Mouse (Mus musculus): Measurements from ENCODE around the gene Ttc23. TPM values are rescaled to one million over a fixed set of nuclear protein-coding genes. Genes with fewer than 3 reads are reported as not detected.

The Ttc23 gene
- polyA plus RNA-seq, 1 experiment: 5.3 TPM

DNA sequence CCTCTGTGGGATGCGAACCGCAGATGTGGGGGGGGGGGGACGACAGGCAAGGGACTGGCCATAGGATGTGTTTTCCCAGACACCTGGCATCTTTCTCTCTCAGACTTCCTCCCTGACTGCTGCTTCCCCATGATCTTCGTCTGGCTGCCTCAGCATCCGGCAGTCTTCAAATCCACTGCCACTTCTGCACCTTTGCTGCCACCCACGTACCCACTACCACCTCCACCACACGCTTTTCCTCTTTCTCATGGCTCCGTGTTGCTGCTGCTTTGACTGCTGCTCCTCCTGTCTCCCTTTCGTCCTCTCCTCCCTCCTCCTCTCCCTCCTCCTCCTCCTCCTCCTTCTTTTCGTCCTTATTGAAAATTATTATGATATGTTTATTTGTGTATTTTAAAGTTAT is 69.7 kb downstream of the Ttc23 start:
- WGBS: 88% methylated on average over 10 of the region's 10 CpGs

DNA sequence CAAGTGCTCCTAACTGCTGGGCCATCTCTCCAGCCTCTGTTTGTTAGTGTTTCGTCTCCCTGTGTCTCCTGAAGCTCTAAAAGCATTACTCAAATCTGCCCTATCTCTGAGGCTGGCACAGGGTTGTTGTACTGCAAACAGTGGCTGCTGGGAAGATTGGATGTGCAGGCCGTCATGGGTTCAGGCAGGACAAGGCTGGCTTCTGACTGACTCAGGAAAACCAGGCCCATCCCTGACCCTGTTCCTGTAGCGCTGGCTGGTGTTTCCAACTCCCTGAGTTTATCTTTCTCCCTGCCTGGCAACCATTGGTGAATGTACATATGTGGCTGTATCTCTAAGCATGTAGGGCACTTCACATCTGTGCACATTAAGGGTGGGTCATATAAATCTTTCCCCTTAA is 70.3 kb downstream of the Ttc23 start:
- Histone ChIP-seq H3K4me1 (ENCODE audit: control insufficient read depth, insufficient read depth, low read length) (no peaks in the 10 kb centered on the region), H3K4me3 (replicated peaks; ENCODE audit: insufficient read depth, low read depth, low read length) (no peak overlapping the region), H3K27me3 (ENCODE audit: control insufficient read depth, insufficient read depth, low read length) (no peaks in the 10 kb centered on the region), H3K27ac (ENCODE audit: insufficient read depth, low read length) (no peak overlapping the region)
- 87% methylated on average over 3 of the region's 3 CpGs for WGBS
- TF ChIP-seq CTCF (IDR thresholded peaks at IDR 0.05; ENCODE audit: borderline replicate concordance, insufficient read depth, low read depth, low read length): no peak
- TF ChIP-seq POLR2A (IDR thresholded peaks at IDR 0.05; ENCODE audit: borderline replicate concordance, insufficient read depth, low read length): no peak
- DNase-seq: no peak

More for the DNA sequence above, 69.7 kb downstream of the Ttc23 start:
- H3K27me3 ChIP-seq (ENCODE audit: control insufficient read depth, insufficient read depth, low read length): no peaks in the 10 kb centered on the region
- H3K27ac ChIP-seq (ENCODE audit: insufficient read depth, low read length): no peak overlapping the region
- no peak for DNase-seq
- no peak for TF ChIP-seq POLR2A (IDR thresholded peaks at IDR 0.05; ENCODE audit: borderline replicate concordance, insufficient read depth, low read length)
- no peak overlapping the region for H3K4me3 ChIP-seq (replicated peaks; ENCODE audit: insufficient read depth, low read depth, low read length)
- H3K4me1 ChIP-seq (ENCODE audit: control insufficient read depth, insufficient read depth, low read length): no peaks in the 10 kb centered on the region

GRCm38 (mm10) chr7:67718804-67719203 is 71.6 kb downstream of the Ttc23 start:
- H3K27ac ChIP-seq (ENCODE audit: insufficient read depth, low read length): no peak overlapping the region
- no peaks in the 10 kb centered on the region for H3K4me1 ChIP-seq (ENCODE audit: control insufficient read depth, insufficient read depth, low read length)
- no peak for DNase-seq
- 41% methylated on average over 8 of the region's 8 CpGs for WGBS
- no peak for TF ChIP-seq POLR2A (IDR thresholded peaks at IDR 0.05; ENCODE audit: borderline replicate concordance, insufficient read depth, low read length)
- TF ChIP-seq CTCF (IDR thresholded peaks at IDR 0.05; ENCODE audit: borderline replicate concordance, insufficient read depth, low read depth, low read length): no peak
- H3K27me3 ChIP-seq (ENCODE audit: control insufficient read depth, insufficient read depth, low read length): no peaks in the 10 kb centered on the region
- H3K4me3 ChIP-seq (replicated peaks; ENCODE audit: insufficient read depth, low read depth, low read length): no peak overlapping the region

- no peak for DNase-seq
- Histone ChIP-seq H3K27ac (ENCODE audit: insufficient read depth, low read length) (no peak overlapping the region), H3K4me1 (ENCODE audit: control insufficient read depth, insufficient read depth, low read length) (no peaks in the 10 kb centered on the region), H3K4me3 (replicated peaks; ENCODE audit: insufficient read depth, low read depth, low read length) (no peak overlapping the region), H3K27me3 (ENCODE audit: control insufficient read depth, insufficient read depth, low read length) (no peaks in the 10 kb centered on the region)
- TF ChIP-seq CTCF (IDR thresholded peaks at IDR 0.05; ENCODE audit: borderline replicate concordance, insufficient read depth, low read depth, low read length) (no peak), POLR2A (IDR thresholded peaks at IDR 0.05; ENCODE audit: borderline replicate concordance, insufficient read depth, low read length) (no peak)
- 35% methylated on average over 2 of the region's 2 CpGs for WGBS
Measured at GRCm38 (mm10) chr7:67722163-67722562, 75.0 kb downstream of the Ttc23 start.

GRCm38 (mm10) chr7:67724536-67724935 is 77.3 kb downstream of the Ttc23 start:
- no peak for DNase-seq
- H3K4me1 ChIP-seq (ENCODE audit: control insufficient read depth, insufficient read depth, low read length): no peaks in the 10 kb centered on the region
- no peaks in the 10 kb centered on the region for H3K27me3 ChIP-seq (ENCODE audit: control insufficient read depth, insufficient read depth, low read length)
- WGBS: 72% methylated on average over 4 of the region's 4 CpGs
- H3K4me3 ChIP-seq (replicated peaks; ENCODE audit: insufficient read depth, low read depth, low read length): no peak overlapping the region
- H3K27ac ChIP-seq (ENCODE audit: insufficient read depth, low read length): no peak overlapping the region
- TF ChIP-seq CTCF (IDR thresholded peaks at IDR 0.05; ENCODE audit: borderline replicate concordance, insufficient read depth, low read depth, low read length): no peak
- no peak for TF ChIP-seq POLR2A (IDR thresholded peaks at IDR 0.05; ENCODE audit: borderline replicate concordance, insufficient read depth, low read length)

DNA sequence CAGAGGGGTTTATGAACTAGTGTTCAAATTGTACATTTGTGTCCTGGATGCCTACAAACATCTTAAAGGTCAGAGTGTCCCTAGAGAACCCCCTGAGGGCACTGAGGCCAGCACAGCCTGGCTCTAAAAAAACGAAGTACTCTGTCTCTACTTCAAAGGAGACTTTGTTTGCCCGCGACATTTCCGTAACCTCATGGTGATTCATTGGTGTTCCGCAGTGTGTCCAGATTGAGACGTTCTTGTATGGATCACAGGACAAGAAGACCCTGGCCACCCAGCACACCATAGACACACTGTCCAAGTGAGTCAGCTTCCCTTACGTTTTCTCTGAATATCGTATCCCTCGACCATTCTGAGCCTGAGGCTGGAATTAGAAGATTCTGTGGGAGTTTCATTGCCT is 77.8 kb downstream of the Ttc23 start:
- H3K4me1 ChIP-seq (ENCODE audit: control insufficient read depth, insufficient read depth, low read length): no peaks in the 10 kb centered on the region
- no peak overlapping the region for H3K27ac ChIP-seq (ENCODE audit: insufficient read depth, low read length)
- WGBS: 74% methylated on average over 9 of the region's 9 CpGs
- DNase-seq: no peak
- TF ChIP-seq POLR2A (IDR thresholded peaks at IDR 0.05; ENCODE audit: borderline replicate concordance, insufficient read depth, low read length): no peak
- no peak for TF ChIP-seq CTCF (IDR thresholded peaks at IDR 0.05; ENCODE audit: borderline replicate concordance, insufficient read depth, low read depth, low read length)
- no peaks in the 10 kb centered on the region for H3K27me3 ChIP-seq (ENCODE audit: control insufficient read depth, insufficient read depth, low read length)
- H3K4me3 ChIP-seq (replicated peaks; ENCODE audit: insufficient read depth, low read depth, low read length): no peak overlapping the region

DNA sequence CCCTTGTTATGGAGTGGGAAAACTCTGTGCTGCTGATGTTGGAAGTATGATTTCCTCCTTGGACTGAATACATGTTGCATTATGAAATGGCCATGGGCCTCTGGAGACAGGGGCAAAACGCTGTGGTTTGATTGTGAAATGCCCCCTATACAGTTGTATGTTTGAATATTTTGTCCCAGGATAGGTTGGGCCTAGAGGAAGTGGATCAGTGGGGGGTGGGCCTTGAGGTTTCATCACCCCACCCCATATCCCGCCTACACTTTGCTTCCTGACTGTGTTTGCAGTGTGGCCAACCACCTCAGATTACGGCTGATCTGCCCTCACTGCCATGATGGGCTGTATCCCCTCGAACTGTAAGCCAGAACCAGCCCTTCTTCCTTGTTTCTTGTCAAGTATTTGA is 81.0 kb downstream of the Ttc23 start:
- WGBS: 93% methylated on average over 4 of the region's 4 CpGs

GRCm38 (mm10) chr7:67728809-67729208 is 81.6 kb downstream of the Ttc23 start:
- 95% methylated on average over 4 of the region's 4 CpGs for WGBS
- Histone ChIP-seq H3K4me1 (ENCODE audit: control insufficient read depth, insufficient read depth, low read length) (no peaks in the 10 kb centered on the region), H3K27ac (ENCODE audit: insufficient read depth, low read length) (no peak overlapping the region), H3K27me3 (ENCODE audit: control insufficient read depth, insufficient read depth, low read length) (no peaks in the 10 kb centered on the region), H3K4me3 (replicated peaks; ENCODE audit: insufficient read depth, low read depth, low read length) (no peak overlapping the region)
- no peak for DNase-seq
- no peak for TF ChIP-seq CTCF (IDR thresholded peaks at IDR 0.05; ENCODE audit: borderline replicate concordance, insufficient read depth, low read depth, low read length)
- TF ChIP-seq POLR2A (IDR thresholded peaks at IDR 0.05; ENCODE audit: borderline replicate concordance, insufficient read depth, low read length): no peak

More for the DNA sequence above, 81.0 kb downstream of the Ttc23 start:
- no peak overlapping the region for H3K27ac ChIP-seq (ENCODE audit: insufficient read depth, low read length)
- no peaks in the 10 kb centered on the region for H3K4me1 ChIP-seq (ENCODE audit: control insufficient read depth, insufficient read depth, low read length)
- H3K27me3 ChIP-seq (ENCODE audit: control insufficient read depth, insufficient read depth, low read length): no peaks in the 10 kb centered on the region
- TF ChIP-seq CTCF (IDR thresholded peaks at IDR 0.05; ENCODE audit: borderline replicate concordance, insufficient read depth, low read depth, low read length): no peak
- TF ChIP-seq POLR2A (IDR thresholded peaks at IDR 0.05; ENCODE audit: borderline replicate concordance, insufficient read depth, low read length): no peak
- no peak overlapping the region for H3K4me3 ChIP-seq (replicated peaks; ENCODE audit: insufficient read depth, low read depth, low read length)
- no peak for DNase-seq
